Mouse (Mus musculus) adrenal gland, postnatal 10 days (tissue): ENCODE results near the gene Tmem98. TPM values are rescaled to one million over a fixed set of nuclear protein-coding genes. Genes with fewer than 3 reads are reported as not detected.

Source experiments
- DNase-seq: peaks from one replicate; pipeline ENCODE4 v3.0.0; 2021; ENCODE audit warnings: mixed read lengths
- total RNA-seq, 2 experiments: library from RNA; stranded (reverse); gene quantifications; 2 replicates each; pipeline ENCODE4 v1.2.3; 2021

The Tmem98 gene
- total RNA-seq, 2 experiments from 2014 or later, result 30.4 to 30.8 TPM

GRCm38 (mm10) chr11:80790413-80790812 lies 19.6 kb upstream of the Tmem98 start:
- no peak for DNase-seq

GRCm38 (mm10) chr11:80791677-80792432 lies 18.1 kb upstream of the Tmem98 start:
- no peak for DNase-seq

- DNase-seq, result no peak
Observed at GRCm38 (mm10) chr11:80793386-80793785, 16.6 kb upstream of the Tmem98 start.

GRCm38 (mm10) chr11:80794290-80794689 lies 15.7 kb upstream of the Tmem98 start:
- no peak for DNase-seq

GRCm38 (mm10) chr11:80795431-80795830 lies 14.5 kb upstream of the Tmem98 start:
- DNase-seq, result peak; percentile 68

- DNase-seq, result peak; percentile 31
Observed at GRCm38 (mm10) chr11:80799979-80800378, 10.0 kb upstream of the Tmem98 start.

GRCm38 (mm10) chr11:80802706-80803105 lies 7.3 kb upstream of the Tmem98 start:
- DNase-seq, result peak; percentile 34

GRCm38 (mm10) chr11:80808551-80809070 lies 1.4 kb upstream of the Tmem98 start:
- peak; percentile 43 for DNase-seq

GRCm38 (mm10) chr11:80809666-80809992 lies 346 bp upstream of the Tmem98 start:
- DNase-seq, result no peak

GRCm38 (mm10) chr11:80811156-80811555 lies 1.2 kb downstream of the Tmem98 start:
- no peak for DNase-seq

- DNase-seq, result no peak
Observed at GRCm38 (mm10) chr11:80815354-80815753, 5.4 kb downstream of the Tmem98 start.

GRCm38 (mm10) chr11:80818060-80818697 lies 8.2 kb downstream of the Tmem98 start:
- peak; percentile 81 for DNase-seq

GRCm38 (mm10) chr11:80820085-80820484 lies 10.1 kb downstream of the Tmem98 start:
- DNase-seq, result no peak

GRCm38 (mm10) chr11:80821296-80821695 lies 11.3 kb downstream of the Tmem98 start:
- peak; percentile 37 for DNase-seq

GRCm38 (mm10) chr11:80821794-80822193 lies 11.8 kb downstream of the Tmem98 start:
- DNase-seq, result no peak

GRCm38 (mm10) chr11:80835395-80835794 lies 25.4 kb downstream of the Tmem98 start:
- DNase-seq, result no peak

GRCm38 (mm10) chr11:80835841-80836240 lies 25.9 kb downstream of the Tmem98 start:
- DNase-seq, result no peak

- DNase-seq, result no peak
Observed at GRCm38 (mm10) chr11:80838724-80839123, 28.7 kb downstream of the Tmem98 start.

GRCm38 (mm10) chr11:80843435-80843834 lies 33.5 kb downstream of the Tmem98 start:
- no peak for DNase-seq

GRCm38 (mm10) chr11:80845486-80845885 lies 35.5 kb downstream of the Tmem98 start:
- no peak for DNase-seq

- no peak for DNase-seq
Observed at GRCm38 (mm10) chr11:80846115-80846514, 36.1 kb downstream of the Tmem98 start.

- DNase-seq, result no peak
Observed at GRCm38 (mm10) chr11:80848131-80848530, 38.2 kb downstream of the Tmem98 start.

- DNase-seq, result peak; percentile 25
Observed at GRCm38 (mm10) chr11:80851859-80852258, 41.9 kb downstream of the Tmem98 start.

- DNase-seq, result no peak
Observed at GRCm38 (mm10) chr11:80853014-80853413, 43.0 kb downstream of the Tmem98 start.
